Mouse (Mus musculus): ENCODE results near the gene Lysmd4. TPM values are rescaled to one million over a fixed set of nuclear protein-coding genes. Genes with fewer than 3 reads are reported as not detected.

Gene Lysmd4
- polyA plus RNA-seq, 1 experiment from 2014 or later: 9.6 TPM

GRCm38 (mm10) chr7:67236351-67236750 lies 14.0 kb downstream of the Lysmd4 start:
- H3K4me3 ChIP-seq (ENCODE audit: low read depth, low read length): no peak overlapping the region
- H3K27ac ChIP-seq (ENCODE audit: low read depth, low read length): 0 out of 2 replicates have a peak overlapping the region, but pooled peaks have one; percentile 7
- no peaks in the 10 kb centered on the region for H3K4me1 ChIP-seq (replicated peaks; ENCODE audit: control insufficient read depth, insufficient read depth, low read length)
- peaks cover 49% of the 10 kb centered on the region for H3K36me3 ChIP-seq (ENCODE audit: control insufficient read depth, insufficient read depth)
- no peak overlapping the region for H3K4me2 ChIP-seq (replicated peaks; ENCODE audit: low read depth)
- no peak overlapping the region for H3K9ac ChIP-seq (ENCODE audit: low read depth, low read length)
- no peak for TF ChIP-seq CTCF (IDR thresholded peaks at IDR 0.05; ENCODE audit: low read depth)
- no peak for ATAC-seq
- no peaks in the 10 kb centered on the region for H3K9me3 ChIP-seq (ENCODE audit: control insufficient read depth)
- no peaks in the 10 kb centered on the region for H3K27me3 ChIP-seq (replicated peaks; ENCODE audit: control insufficient read depth, insufficient read depth, low read length)
- WGBS: 91% methylated on average over 2 of the region's 2 CpGs

GRCm38 (mm10) chr7:67237752-67238151 lies 15.4 kb downstream of the Lysmd4 start:
- WGBS: 91% methylated on average over 2 of the region's 2 CpGs
- no peak for TF ChIP-seq CTCF (IDR thresholded peaks at IDR 0.05; ENCODE audit: low read depth)
- Histone ChIP-seq H3K4me2 (replicated peaks; ENCODE audit: low read depth) (no peak overlapping the region), H3K4me1 (replicated peaks; ENCODE audit: control insufficient read depth, insufficient read depth, low read length) (no peaks in the 10 kb centered on the region), H3K36me3 (ENCODE audit: control insufficient read depth, insufficient read depth) (peaks cover 44% of the 10 kb centered on the region), H3K27ac (ENCODE audit: low read depth, low read length) (no peak overlapping the region), H3K27me3 (replicated peaks; ENCODE audit: control insufficient read depth, insufficient read depth, low read length) (no peaks in the 10 kb centered on the region), H3K9me3 (ENCODE audit: control insufficient read depth) (no peaks in the 10 kb centered on the region), H3K9ac (ENCODE audit: low read depth, low read length) (no peak overlapping the region), H3K4me3 (ENCODE audit: low read depth, low read length) (no peak overlapping the region)
- no peak for ATAC-seq

GRCm38 (mm10) chr7:67241969-67242368 lies 19.6 kb downstream of the Lysmd4 start:
- no peaks in the 10 kb centered on the region for H3K27me3 ChIP-seq (replicated peaks; ENCODE audit: control insufficient read depth, insufficient read depth, low read length)
- WGBS: 51% methylated on average over 3 of the region's 3 CpGs
- no peaks in the 10 kb centered on the region for H3K4me1 ChIP-seq (replicated peaks; ENCODE audit: control insufficient read depth, insufficient read depth, low read length)
- no peak overlapping the region for H3K27ac ChIP-seq (ENCODE audit: low read depth, low read length)
- H3K4me3 ChIP-seq (ENCODE audit: low read depth, low read length): no peak overlapping the region
- H3K36me3 ChIP-seq (ENCODE audit: control insufficient read depth, insufficient read depth): peaks cover 13% of the 10 kb centered on the region
- ATAC-seq: no peak
- H3K9ac ChIP-seq (ENCODE audit: low read depth, low read length): no peak overlapping the region
- H3K4me2 ChIP-seq (replicated peaks; ENCODE audit: low read depth): no peak overlapping the region
- TF ChIP-seq CTCF (IDR thresholded peaks at IDR 0.05; ENCODE audit: low read depth): no peak
- H3K9me3 ChIP-seq (ENCODE audit: control insufficient read depth): no peaks in the 10 kb centered on the region

- Histone ChIP-seq H3K27ac (ENCODE audit: low read depth, low read length) (no peak overlapping the region), H3K9ac (ENCODE audit: low read depth, low read length) (no peak overlapping the region), H3K4me1 (replicated peaks; ENCODE audit: control insufficient read depth, insufficient read depth, low read length) (no peaks in the 10 kb centered on the region), H3K9me3 (ENCODE audit: control insufficient read depth) (no peaks in the 10 kb centered on the region), H3K27me3 (replicated peaks; ENCODE audit: control insufficient read depth, insufficient read depth, low read length) (no peaks in the 10 kb centered on the region), H3K4me3 (ENCODE audit: low read depth, low read length) (no peak overlapping the region), H3K4me2 (replicated peaks; ENCODE audit: low read depth) (no peak overlapping the region), H3K36me3 (ENCODE audit: control insufficient read depth, insufficient read depth) (peaks cover 9% of the 10 kb centered on the region)
- TF ChIP-seq CTCF (IDR thresholded peaks at IDR 0.05; ENCODE audit: low read depth): peak; percentile 78
- ATAC-seq: no peak
- WGBS: 47% methylated on average over 2 of the region's 2 CpGs
Observed at GRCm38 (mm10) chr7:67243121-67243893, 21.0 kb downstream of the Lysmd4 start.

- Histone ChIP-seq H3K4me3 (ENCODE audit: low read depth, low read length) (no peak overlapping the region), H3K4me1 (replicated peaks; ENCODE audit: control insufficient read depth, insufficient read depth, low read length) (no peaks in the 10 kb centered on the region), H3K4me2 (replicated peaks; ENCODE audit: low read depth) (no peak overlapping the region), H3K36me3 (ENCODE audit: control insufficient read depth, insufficient read depth) (peaks cover 11% of the 10 kb centered on the region), H3K9me3 (ENCODE audit: control insufficient read depth) (no peaks in the 10 kb centered on the region), H3K27me3 (replicated peaks; ENCODE audit: control insufficient read depth, insufficient read depth, low read length) (no peaks in the 10 kb centered on the region), H3K9ac (ENCODE audit: low read depth, low read length) (no peak overlapping the region), H3K27ac (ENCODE audit: low read depth, low read length) (no peak overlapping the region)
- peak; percentile 32 for TF ChIP-seq CTCF (IDR thresholded peaks at IDR 0.05; ENCODE audit: low read depth)
- no peak for ATAC-seq
- WGBS: 52% methylated on average over 4 of the region's 4 CpGs
Observed at GRCm38 (mm10) chr7:67243894-67244282, 21.5 kb downstream of the Lysmd4 start.

GRCm38 (mm10) chr7:67245255-67245654 lies 22.9 kb downstream of the Lysmd4 start:
- H3K9ac ChIP-seq (ENCODE audit: low read depth, low read length): no peak overlapping the region
- H3K4me2 ChIP-seq (replicated peaks; ENCODE audit: low read depth): no peak overlapping the region
- no peak overlapping the region for H3K27ac ChIP-seq (ENCODE audit: low read depth, low read length)
- no peak for ATAC-seq
- WGBS: 72% methylated on average over 1 of the region's 1 CpGs
- no peaks in the 10 kb centered on the region for H3K27me3 ChIP-seq (replicated peaks; ENCODE audit: control insufficient read depth, insufficient read depth, low read length)
- H3K36me3 ChIP-seq (ENCODE audit: control insufficient read depth, insufficient read depth): peaks cover 17% of the 10 kb centered on the region
- no peaks in the 10 kb centered on the region for H3K9me3 ChIP-seq (ENCODE audit: control insufficient read depth)
- TF ChIP-seq CTCF (IDR thresholded peaks at IDR 0.05; ENCODE audit: low read depth): no peak
- H3K4me1 ChIP-seq (replicated peaks; ENCODE audit: control insufficient read depth, insufficient read depth, low read length): no peaks in the 10 kb centered on the region
- no peak overlapping the region for H3K4me3 ChIP-seq (ENCODE audit: low read depth, low read length)
